In the genomic region with DNA sequence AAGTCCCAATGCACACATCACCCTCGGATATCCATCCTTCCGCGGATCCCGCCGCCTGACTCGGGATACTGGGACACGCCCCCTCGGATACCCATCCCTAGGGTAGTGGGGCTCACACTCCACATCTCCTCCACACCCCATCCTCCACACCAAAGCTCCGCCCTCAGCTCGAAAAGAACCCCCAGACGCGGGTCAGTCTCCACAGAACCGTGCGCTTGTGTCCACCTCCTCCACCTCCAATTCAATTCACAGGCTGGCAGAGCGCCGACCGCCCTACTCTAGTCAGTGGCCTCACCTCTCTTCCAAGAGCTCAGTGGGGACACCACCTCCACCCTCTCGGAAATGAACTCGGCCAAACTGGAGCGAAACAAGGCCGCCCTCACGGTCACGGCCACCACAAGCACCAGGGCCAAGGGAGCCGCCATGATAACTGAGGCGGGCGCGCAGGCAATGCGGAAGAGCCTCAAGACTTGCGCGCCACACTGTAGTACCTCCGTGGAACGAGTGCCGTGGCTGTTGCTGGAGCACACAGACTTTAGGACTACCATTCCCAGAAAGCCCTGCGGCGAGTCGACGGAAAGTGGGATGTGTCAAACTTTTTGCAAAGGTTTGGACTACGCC, we compare ENCODE assay signal across 7 mouse cellular contexts. TPM values are rescaled to one million over a fixed set of nuclear protein-coding genes. Genes with fewer than 3 reads are reported as not detected.
DNase-seq lines count a peak whose midpoint lies in the region; ATAC-seq lines count a peak whose summit lies in the region.

A gene (minus strand): TSS at position 460 of the 621 bp plus-strand sequence.

- no peak within 1 kb of the TSS for H3K27ac ChIP-seq in embryonic facial prominence, embryonic 11.5 days (replicated peaks; ENCODE audit: low read depth, low read length)
- peak within 1 kb of the TSS; percentile 90 for H3K27ac ChIP-seq in limb, embryonic 10.5 days
- peak within 1 kb of the TSS; percentile 81 for H3K27ac ChIP-seq in midbrain, embryonic 13.5 days

- peak; percentile 96 for DNase-seq in adrenal gland, postnatal 14 days
- DNase-seq in embryonic facial prominence, embryonic 11.5 days (ENCODE audit: low spot score): peak; percentile 99
- peak; percentile 97 for DNase-seq in kidney, adult 11 months
- DNase-seq in limb, embryonic 10.5 days (ENCODE audit: low spot score): peak; percentile 90
- peak; percentile 83 for DNase-seq in spleen, adult 12 weeks (ENCODE audit: low spot score)

- no peaks in the 10 kb centered on the region for H3K27me3 ChIP-seq in embryonic facial prominence, embryonic 11.5 days (ENCODE audit: control insufficient read depth, insufficient read depth, low read length)
- H3K27me3 ChIP-seq in limb, embryonic 10.5 days (ENCODE audit: low read depth, poor library complexity, severe bottlenecking): no peaks in the 10 kb centered on the region
- H3K27me3 ChIP-seq in midbrain, embryonic 13.5 days: no peaks in the 10 kb centered on the region

- peak within 1 kb of the TSS; percentile 57 for H3K4me2 ChIP-seq in embryonic facial prominence, embryonic 11.5 days (ENCODE audit: low read depth, low read length)
- peak within 1 kb of the TSS; percentile 82 for H3K4me2 ChIP-seq in midbrain, embryonic 13.5 days (replicated peaks)

- H3K9me3 ChIP-seq in embryonic facial prominence, embryonic 11.5 days (replicated peaks; ENCODE audit: control insufficient read depth, low read length): no peaks in the 10 kb centered on the region
- no peaks in the 10 kb centered on the region for H3K9me3 ChIP-seq in limb, embryonic 10.5 days (replicated peaks)
- H3K9me3 ChIP-seq in midbrain, embryonic 13.5 days: no peaks in the 10 kb centered on the region

- WGBS in embryonic facial prominence, embryonic 11.5 days: under 1% methylated on average over 38 of the region's 38 CpGs
- under 1% methylated on average over 38 of the region's 38 CpGs for WGBS in limb, embryonic 10.5 days
- WGBS in midbrain, embryonic 13.5 days: under 1% methylated on average over 38 of the region's 38 CpGs

- peak within 1 kb of the TSS; percentile 83 for H3K9ac ChIP-seq in embryonic facial prominence, embryonic 11.5 days (replicated peaks; ENCODE audit: low read length)
- H3K9ac ChIP-seq in midbrain, embryonic 13.5 days (replicated peaks): peak within 1 kb of the TSS; percentile 80

- no peaks in the 10 kb centered on the region for H3K36me3 ChIP-seq in embryonic facial prominence, embryonic 11.5 days (replicated peaks; ENCODE audit: control insufficient read depth, insufficient read depth, low read depth, low read length)
- no peaks in the 10 kb centered on the region for H3K36me3 ChIP-seq in limb, embryonic 10.5 days
- no peaks in the 10 kb centered on the region for H3K36me3 ChIP-seq in midbrain, embryonic 13.5 days

- H3K4me3 ChIP-seq in embryonic facial prominence, embryonic 11.5 days (ENCODE audit: low read depth, low read length): peak within 1 kb of the TSS; percentile 86
- peak within 1 kb of the TSS; percentile 83 for H3K4me3 ChIP-seq in limb, embryonic 10.5 days
- peak within 1 kb of the TSS; percentile 76 for H3K4me3 ChIP-seq in midbrain, embryonic 13.5 days (replicated peaks)

- peak; percentile 98 for ATAC-seq in embryonic facial prominence, embryonic 11.5 days (replicated peaks; ENCODE audit: insufficient number of reproducible peaks, low FRiP score, low TSS enrichment, low read depth)
- ATAC-seq in granulocyte monocyte progenitor cell, adult 5-6 weeks (replicated peaks; ENCODE audit: poor library complexity, severe bottlenecking): peak; percentile 100
- ATAC-seq in midbrain, embryonic 13.5 days: peak; percentile 100

- no peaks in the 10 kb centered on the region; the same call in 1 of the 2 replicates for H3K4me1 ChIP-seq in embryonic facial prominence, embryonic 11.5 days (ENCODE audit: control insufficient read depth, insufficient read depth, low read length)
- H3K4me1 ChIP-seq in limb, embryonic 10.5 days: peaks cover 13% of the 10 kb centered on the region
- peaks cover 19% of the 10 kb centered on the region for H3K4me1 ChIP-seq in midbrain, embryonic 13.5 days (replicated peaks)

RNA-seq across cellular contexts. Expression of the gene that starts here (rescaled TPM):
- total RNA-seq in adrenal gland, postnatal 14 days (2021): 28.2 and 36.1 TPM in 2 replicates
- polyA plus RNA-seq in embryonic facial prominence, embryonic 11.5 days (2014; fragmentation: Nextera tagmentation; extraction: Ambion mirVana): 58.4 and 60.2 TPM in 2 replicates
- total RNA-seq in granulocyte monocyte progenitor cell, adult 5-6 weeks (2014; fragmentation: Nextera tagmentation): 51.4 and 52.3 TPM in 2 replicates
- 44.0 TPM in 2 replicates for total RNA-seq in granulocyte monocyte progenitor cell, adult 5-6 weeks (2017)
- polyA plus RNA-seq in limb, embryonic 10.5 days (2016; fragmentation: Nextera tagmentation; extraction: Ambion mirVana): 51.7 and 53.9 TPM in 2 replicates
- polyA plus RNA-seq in midbrain, embryonic 13.5 days (2015; fragmentation: Nextera tagmentation; extraction: Ambion mirVana): 51.8 and 54.5 TPM in 2 replicates
